Mouse (Mus musculus): ENCODE measurements around the gene Ndufb5. TPM values are rescaled to one million over a fixed set of nuclear protein-coding genes. Genes with fewer than 3 reads are reported as not detected.
"Not testable (repeated sequence)": the region's sequence is repeated elsewhere in the genome, so short reads cannot be mapped to it uniquely, and the experiment has no call there.

The Ndufb5 gene
- total RNA-seq, 2 experiments from 2014 or later: 212 to 213 TPM

GRCm38 (mm10) chr3:32718271-32718670, 18.5 kb upstream of the Ndufb5 start:
- no peak for DNase-seq (ENCODE audit: low spot score in 2 of 2)
- intact Hi-C loops (cut with DNase I): no loop called here

DNA sequence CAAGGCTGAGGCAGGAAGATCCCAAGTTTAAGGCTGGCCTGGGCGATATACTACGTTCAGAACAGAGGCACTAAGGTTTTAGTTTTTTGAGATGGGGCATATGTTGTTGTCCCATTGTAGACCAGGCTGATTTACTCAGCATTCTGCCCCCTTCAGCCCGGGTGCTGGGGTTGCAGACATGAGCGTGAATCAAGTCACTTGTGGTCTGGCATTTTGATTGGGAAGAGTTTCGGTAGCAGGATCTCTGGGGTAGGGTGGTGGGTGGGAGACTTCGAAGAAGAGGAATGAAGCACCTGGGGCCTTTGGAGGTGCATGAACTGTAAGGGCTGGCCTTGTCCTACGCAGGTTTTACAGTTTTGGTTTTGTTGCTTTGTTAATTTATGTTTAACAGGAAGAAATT, 12.6 kb upstream of the Ndufb5 start:
- DNase-seq (ENCODE audit: low spot score in 2 of 2): no peak
- intact Hi-C loops (cut with DNase I): loop anchor here (10.0 kb wide), 1 partner anchor 269 kb away; no protein-coding TSS in a partner anchor

DNA sequence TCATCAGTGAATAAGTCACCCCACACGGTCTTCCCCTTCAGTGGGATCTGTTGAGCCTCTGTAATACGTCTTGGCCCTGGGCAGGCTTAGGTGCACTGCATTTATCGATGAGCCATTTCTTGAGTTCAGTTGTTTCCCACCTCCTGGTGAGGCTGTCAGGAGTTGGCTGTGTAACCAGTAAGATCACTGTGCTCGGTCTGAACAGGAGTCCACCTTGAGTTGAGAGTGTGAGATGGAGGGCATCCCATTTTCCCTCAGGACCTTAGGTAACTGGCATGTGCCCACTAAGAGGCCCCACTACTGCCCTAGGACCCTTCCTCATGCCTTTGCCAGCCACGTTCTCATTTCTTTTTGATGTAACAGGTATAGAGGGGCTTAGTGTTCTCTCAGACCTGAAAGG, 10.8 kb upstream of the Ndufb5 start:
- DNase-seq (ENCODE audit: low spot score in 2 of 2): no peak
- intact Hi-C loops (cut with DNase I): loop anchor here (10.0 kb wide), 1 partner anchor 271 kb away; no protein-coding TSS in a partner anchor

DNA sequence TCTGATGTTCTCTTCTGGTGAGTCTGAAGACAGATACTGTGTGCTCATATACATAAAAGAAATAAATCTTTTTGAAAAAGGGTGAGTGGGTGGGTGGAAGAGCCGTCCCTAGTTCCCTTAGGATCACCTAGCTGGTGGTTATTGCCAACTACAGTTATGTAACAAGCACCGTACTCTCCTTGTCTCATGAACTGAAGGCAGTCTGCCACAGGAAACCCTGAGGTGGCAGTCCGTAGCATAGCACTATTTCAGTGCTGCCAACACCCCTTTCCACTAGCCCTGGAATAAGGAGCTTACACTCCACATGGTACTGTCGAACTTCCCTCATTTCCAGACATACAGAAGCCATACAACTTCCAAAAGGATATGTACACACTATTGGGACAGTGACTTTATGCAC, 8.9 kb upstream of the Ndufb5 start:
- intact Hi-C loops (cut with DNase I): loop anchor here (10.0 kb wide), 1 partner anchor 273 kb away; no protein-coding TSS in a partner anchor
- no peak for DNase-seq (ENCODE audit: low spot score in 2 of 2)

- no peak for DNase-seq (ENCODE audit: low spot score in 2 of 2)
Measured at GRCm38 (mm10) chr3:32737172-32737655, 424 bp downstream of the Ndufb5 start, which contains the start of gene Mrpl47. Mrpl47 (minus strand) TSS chr3:32737605.

DNA sequence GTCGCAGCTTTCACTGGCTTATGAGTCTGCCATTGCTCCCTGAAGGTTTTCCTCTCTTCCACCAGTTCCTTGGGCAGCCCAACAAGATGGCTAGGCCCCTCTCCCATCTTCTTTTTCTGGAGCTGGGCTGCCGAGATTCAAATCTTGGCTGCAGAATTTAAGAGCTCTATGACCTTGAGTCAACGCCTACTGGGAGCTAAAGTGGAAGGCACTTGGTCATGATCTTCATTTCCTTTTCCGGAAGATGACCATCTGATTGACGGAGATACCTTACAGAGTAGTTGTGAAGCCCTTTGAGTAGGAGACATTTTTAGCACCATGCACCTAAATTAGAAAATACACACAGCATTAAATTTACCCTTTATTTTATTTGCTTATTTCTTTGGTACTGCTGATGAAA, 1.8 kb downstream of the Ndufb5 start:
- intact Hi-C loops (cut with DNase I): no loop called here
- DNase-seq (ENCODE audit: low spot score in 2 of 2): no peak

More at GRCm38 (mm10) chr3:32737172-32737655, 424 bp downstream of the Ndufb5 start, which contains the start of gene Mrpl47:
- intact Hi-C loops (cut with DNase I): loop anchor here (2.0 kb wide), 1 partner anchor 80 kb away; the partner anchor contains the start of gene Usp13

DNA sequence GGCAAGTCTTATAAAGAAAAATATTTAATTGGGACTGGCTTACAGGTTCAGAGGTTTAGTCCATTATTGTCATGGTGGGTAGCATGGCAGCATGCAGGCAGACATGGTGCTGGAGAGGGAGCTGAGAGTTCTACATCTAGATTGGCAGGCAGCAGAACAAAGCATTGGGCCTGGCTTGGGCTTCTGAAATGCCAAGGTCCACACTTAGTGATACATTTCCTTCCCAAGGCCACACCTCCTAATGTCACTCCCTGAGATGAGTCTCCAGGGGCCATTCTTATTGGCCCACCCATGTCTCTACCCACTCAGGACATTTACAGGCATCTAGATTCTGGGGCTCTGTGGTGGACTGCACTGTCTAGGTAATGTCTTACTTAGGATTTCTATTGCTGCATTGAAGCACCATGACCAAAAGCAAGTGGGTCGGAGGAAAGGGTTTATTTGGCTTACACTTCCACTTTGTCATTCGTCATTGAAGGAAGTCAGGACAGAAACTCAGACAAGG, 5.5 kb downstream of the Ndufb5 start:
- DNase-seq (ENCODE audit: low spot score in 2 of 2): no peak
- intact Hi-C loops (cut with DNase I): no loop called here

- DNase-seq (ENCODE audit: low spot score in 2 of 2): no peak
- intact Hi-C loops (cut with DNase I): no loop called here
Measured at GRCm38 (mm10) chr3:32745001-32745400, 8.2 kb downstream of the Ndufb5 start.

DNA sequence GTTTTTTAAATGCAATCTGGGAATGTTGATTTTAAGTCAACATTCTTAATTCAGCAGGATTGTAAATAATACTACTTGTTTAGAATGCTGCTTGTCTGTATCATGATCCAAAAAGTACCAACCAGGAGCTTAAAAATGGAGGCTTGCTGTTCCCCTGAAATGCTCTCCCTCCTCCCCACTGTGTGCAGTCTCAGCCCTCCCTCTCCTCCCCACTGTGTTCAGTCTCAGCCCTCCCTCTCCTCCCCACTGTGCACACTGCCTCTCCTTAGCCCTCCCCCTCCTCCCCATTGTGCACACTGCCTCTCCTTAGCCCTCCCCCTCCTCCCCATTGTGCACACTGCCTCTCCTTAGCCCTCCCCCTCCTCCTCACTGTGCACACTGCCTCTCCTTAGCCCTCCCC, 8.6 kb downstream of the Ndufb5 start:
- intact Hi-C loops (cut with DNase I); DNase-seq (ENCODE audit: low spot score in 2 of 2): not testable (repeated sequence)

- intact Hi-C loops (cut with DNase I): no loop called here
- DNase-seq (ENCODE audit: low spot score in 2 of 2): peak; percentile 29 to 52
Measured at GRCm38 (mm10) chr3:32748384-32748783, 11.6 kb downstream of the Ndufb5 start.

DNA sequence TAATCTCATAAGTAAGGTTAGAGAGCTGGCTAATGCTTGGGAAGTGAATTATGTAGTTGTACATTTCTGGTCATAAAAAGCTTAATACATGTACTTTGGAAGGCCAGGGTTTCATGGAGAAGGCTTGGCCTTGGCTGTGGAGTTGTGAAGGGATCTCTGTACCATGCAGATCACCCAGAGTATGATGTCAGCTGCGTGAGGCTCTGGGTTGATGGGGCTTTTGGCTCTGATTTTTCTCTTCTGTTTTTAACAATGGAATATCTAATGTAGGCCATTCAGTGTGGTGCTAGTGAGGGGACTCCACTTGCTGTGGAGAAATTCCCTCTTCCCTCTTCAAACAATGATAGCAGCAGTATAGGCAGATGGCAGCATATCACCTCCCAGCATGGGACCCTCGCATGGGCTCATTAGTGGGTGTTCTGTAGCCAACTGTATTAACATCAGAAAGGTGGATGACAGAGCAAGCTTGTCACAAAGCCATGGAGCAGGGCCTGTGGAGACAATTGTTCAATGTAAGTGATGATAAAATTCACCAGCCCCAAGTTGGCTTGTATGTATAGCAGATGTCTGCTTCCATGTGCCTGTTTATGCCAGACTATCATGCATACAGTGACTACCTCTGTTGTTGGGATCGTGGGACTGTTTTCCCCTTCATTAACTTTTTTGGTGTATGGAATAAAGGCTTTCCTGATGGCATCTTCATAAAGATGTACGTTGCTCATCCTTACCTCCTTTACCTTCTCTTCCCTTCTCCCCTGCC, 13.2 kb downstream of the Ndufb5 start:
- intact Hi-C loops (cut with DNase I): no loop called here
- DNase-seq (ENCODE audit: low spot score in 2 of 2): no peak

DNA sequence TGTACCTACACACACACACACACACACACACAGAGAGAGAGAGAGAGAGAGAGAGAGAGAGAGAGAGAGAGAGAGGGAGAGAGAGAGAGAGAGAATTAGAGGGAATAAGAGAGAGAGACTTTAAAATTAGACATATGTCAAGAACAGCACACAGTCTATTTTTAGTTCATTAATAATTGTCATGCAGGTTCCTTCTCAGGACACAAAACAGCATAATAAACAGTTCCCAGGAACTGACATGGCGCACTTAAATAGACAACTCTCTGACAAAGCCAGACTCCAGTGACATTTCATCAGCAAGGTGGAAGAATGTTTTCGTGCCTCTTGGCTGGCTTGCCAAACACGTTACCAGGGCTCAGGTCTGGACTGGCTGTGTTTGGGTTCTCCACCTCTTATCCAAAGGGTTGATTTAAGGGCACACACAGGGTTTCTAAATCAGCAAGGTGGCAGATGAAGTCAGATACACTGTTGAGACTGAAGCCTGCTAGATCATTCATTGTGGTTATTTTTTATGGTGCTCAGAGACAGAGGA, 17.7 kb downstream of the Ndufb5 start:
- DNase-seq (ENCODE audit: low spot score in 2 of 2): no peak
- intact Hi-C loops (cut with DNase I): no loop called here

DNA sequence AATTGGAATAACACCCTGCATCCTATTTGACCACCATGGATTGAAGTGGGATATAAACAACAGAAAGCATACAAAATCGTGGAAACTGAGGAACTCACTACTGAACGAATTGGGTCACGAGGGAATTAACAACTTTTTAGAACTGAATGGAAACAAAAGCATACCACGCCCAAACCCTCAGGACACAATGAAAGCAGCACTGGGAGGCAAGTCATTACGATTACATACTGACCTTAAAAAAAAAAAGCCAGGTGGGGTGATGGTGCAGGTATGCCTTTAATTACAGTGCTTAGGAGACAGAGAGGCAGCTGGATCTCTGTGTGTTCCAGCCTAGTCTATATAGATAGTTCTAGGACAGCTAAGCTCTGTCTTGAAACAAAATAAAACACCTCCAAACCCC, 22.4 kb downstream of the Ndufb5 start:
- intact Hi-C loops (cut with DNase I): no loop called here
- no peak for DNase-seq (ENCODE audit: low spot score in 2 of 2)

DNA sequence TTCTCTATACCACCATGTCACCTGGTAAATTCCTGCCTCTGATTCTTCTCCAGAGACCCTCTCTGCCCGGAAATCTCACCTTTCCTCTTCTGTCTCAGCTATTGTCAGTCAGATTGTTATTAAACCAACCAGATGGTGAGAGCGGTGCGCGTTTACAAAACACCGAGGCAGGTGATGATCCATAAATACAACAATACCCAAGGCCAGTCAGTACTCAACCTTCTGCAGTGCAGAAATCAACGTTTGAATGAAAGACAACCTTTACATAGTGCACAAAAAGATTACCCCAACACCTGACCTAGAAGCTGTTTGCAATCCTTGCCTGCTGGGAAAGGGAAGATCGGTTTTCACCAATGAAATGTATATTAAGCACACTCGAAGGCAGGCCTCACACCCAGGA, 26.2 kb downstream of the Ndufb5 start:
- intact Hi-C loops (cut with DNase I): no loop called here
- no peak for DNase-seq (ENCODE audit: low spot score in 2 of 2)

DNA sequence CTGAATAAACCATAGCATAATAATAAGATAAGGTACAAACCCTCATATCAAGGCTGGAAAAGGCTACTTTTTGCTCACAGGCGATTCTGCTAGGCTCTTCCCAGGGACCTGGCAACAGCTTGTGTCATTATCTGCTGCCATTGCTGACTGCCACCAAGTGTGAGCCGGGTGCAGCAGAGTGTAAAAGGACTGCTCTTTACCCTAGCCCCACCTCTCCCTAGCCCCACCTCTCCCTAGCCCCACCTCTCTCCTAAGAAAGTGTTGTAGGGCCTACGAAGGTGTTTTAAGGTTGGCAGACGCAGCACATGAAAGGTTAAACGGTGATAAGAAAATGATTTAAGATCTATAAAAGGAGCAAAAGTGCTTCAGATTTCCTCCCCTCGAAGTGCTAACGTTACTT, 27.1 kb downstream of the Ndufb5 start:
- DNase-seq (ENCODE audit: low spot score in 2 of 2): no peak

DNA sequence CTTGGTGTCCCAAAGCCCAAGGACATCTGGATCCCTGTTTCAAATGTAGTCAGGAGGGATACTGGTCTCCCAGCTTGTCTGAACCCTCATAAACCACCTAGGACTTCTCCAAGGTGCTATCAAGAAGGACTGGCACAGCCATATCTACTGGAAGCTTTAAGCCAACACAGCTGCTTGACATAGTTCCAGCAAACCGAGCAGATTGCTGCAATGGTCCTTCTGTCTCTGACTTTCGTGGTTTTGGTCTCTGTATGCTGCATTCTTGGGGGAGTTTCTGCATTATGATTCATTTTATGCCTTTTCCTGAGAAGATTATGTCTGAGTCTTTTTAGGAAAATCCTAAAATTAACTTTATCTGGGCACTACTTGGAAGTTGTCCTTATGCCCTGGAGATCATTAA, 34.0 kb downstream of the Ndufb5 start:
- no peak for DNase-seq (ENCODE audit: low spot score in 2 of 2)
- intact Hi-C loops (cut with DNase I): no loop called here

More for the DNA sequence above, 27.1 kb downstream of the Ndufb5 start:
- intact Hi-C loops (cut with DNase I): no loop called here

Other genes starting within 250 kb of the Ndufb5 start
- gene Kcnmb3, start 244.8 kb upstream of the Ndufb5 start, total RNA-seq (2021): under 1 TPM; 0.57 to 0.76 TPM
- gene Zfp639, start 226.7 kb upstream of the Ndufb5 start, total RNA-seq (2021): 10 to 100 TPM; 34.2 to 35.4 TPM
- gene Mfn1, start 207.5 kb upstream of the Ndufb5 start, total RNA-seq (2021): 100 to 1,000 TPM; 106 to 124 TPM
- gene Gnb4, start 120.4 kb upstream of the Ndufb5 start, total RNA-seq (2021): 10 to 100 TPM; 44.5 to 47.1 TPM
- gene Actl6a, start 30.7 kb upstream of the Ndufb5 start, total RNA-seq (2021): 10 to 100 TPM; 14.6 to 16.7 TPM
- 10 to 100 TPM; 22.1 to 22.8 TPM for gene Mrpl47, start 615 bp downstream of the Ndufb5 start, total RNA-seq (2021)
- gene Usp13, start 80.6 kb downstream of the Ndufb5 start, total RNA-seq (2021): 10 to 100 TPM; 34.7 to 34.9 TPM